Mouse (Mus musculus): Measurements from ENCODE around the gene Olfr713.

GRCm38 (mm10) chr7:107039934-107040563 is 9.1 kb downstream of the Olfr713 start:
- TF ChIP-seq TAL1 (IDR thresholded peaks at IDR 0.05; ENCODE audit: low read length), result no peak
- no peak for TF ChIP-seq GATA1 (IDR thresholded peaks at IDR 0.05; ENCODE audit: low read length)
